Mouse (Mus musculus) olfactory bulb, adult 2 months (tissue): ENCODE measurements around the gene Lrrc46. TPM values are rescaled to one million over a fixed set of nuclear protein-coding genes. Genes with fewer than 3 reads are reported as not detected.

ENCODE experiments used
- H3K27ac ChIP-seq: fragments of 200-500 bp; 2 replicates; pipeline ENCODE4 v1.5.1; 2012; ENCODE audit warnings: low read depth, low read length; ENCODE audit not compliant: insufficient read depth
- H3K4me1 ChIP-seq: fragments of 200-500 bp; 2 replicates; pipeline ENCODE4 v1.6.1; 2012; ENCODE audit warnings: low read length; ENCODE audit not compliant: control insufficient read depth, insufficient read depth
- H3K4me3 ChIP-seq: fragments of 200-500 bp; 2 replicates; pipeline ENCODE4 v1.5.1; 2012; ENCODE audit warnings: mild to moderate bottlenecking, low read depth, low read length, moderate library complexity; ENCODE audit not compliant: insufficient read depth
- CTCF ChIP-seq: fragments of 200-500 bp; IDR thresholded peaks from 2 replicates; pipeline ENCODE4 v1.5.1; 2012; ENCODE audit warnings: low read depth, mild to moderate bottlenecking, low read length, moderate library complexity; ENCODE audit not compliant: insufficient read depth
- POLR2A ChIP-seq: fragments of 200-500 bp; IDR thresholded peaks from 2 replicates; pipeline ENCODE4 v1.6.1; 2012; ENCODE audit warnings: mild to moderate bottlenecking, low read depth, low read length, moderate library complexity; ENCODE audit not compliant: insufficient read depth
- WGBS: fragments of 180-500 bp; shearing (Covaris S2); methylation state at CpG from one replicate; pipeline ENCODE4 v1.1.7; 2018; 5-methylcytosine and 5-hydroxymethylcytosine counted together
- polyA plus RNA-seq: library from polyadenylated mRNA; stranded (reverse); fragments of >200 nt; gene quantifications from 2 replicates; pipeline ENCODE4 v1.2.4, GENCODE M21; 2012; ENCODE audit warnings: low replicate concordance; ENCODE audit not compliant: missing spikeins, insufficient read depth, insufficient read length

Gene Lrrc46
- polyA plus RNA-seq, result not detected in 2 replicates

DNA sequence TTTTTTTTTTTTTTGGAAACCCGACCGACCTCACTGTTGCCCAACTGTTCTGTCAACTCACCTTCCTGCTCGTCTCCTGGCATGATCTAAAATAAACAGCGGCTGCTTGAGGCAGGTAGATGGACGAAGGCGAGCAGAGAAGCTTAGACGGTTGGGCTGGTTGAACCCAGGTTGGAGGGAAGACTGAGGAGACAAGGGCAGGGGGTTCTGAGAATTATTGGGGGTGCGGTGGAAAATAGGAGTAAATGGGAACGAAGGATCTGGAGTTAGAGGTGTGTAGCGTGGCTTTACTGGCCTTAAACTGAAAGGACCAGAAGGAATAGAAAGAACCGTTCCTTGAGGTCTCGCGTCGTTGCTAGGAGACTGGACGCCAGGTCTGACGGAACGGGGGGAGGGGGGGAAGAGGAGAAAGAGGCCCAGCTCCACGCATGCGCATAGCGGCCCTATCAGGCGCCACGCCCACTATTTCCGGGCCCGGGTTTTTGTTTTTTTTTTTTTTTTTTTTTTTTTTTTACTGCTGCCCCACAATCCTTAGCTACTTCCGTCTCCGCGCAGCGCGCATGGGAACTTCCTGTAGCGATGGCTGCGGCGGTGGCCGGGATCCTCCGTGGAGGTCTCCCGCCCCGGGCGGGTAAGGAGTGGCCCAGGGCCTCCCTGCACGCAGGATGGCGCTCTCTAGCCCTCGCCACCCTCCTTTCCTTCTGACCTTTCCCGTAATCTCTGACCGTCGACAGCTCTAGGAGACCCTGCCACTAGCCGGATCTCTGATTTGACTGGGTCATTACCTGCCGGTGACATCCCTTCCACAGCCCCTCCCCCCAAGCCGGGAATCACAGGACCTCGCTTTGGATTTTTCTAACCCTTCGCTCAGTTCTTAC, at the start of gene Lrrc46, which contains the start of gene Mrpl10:
Gene Lrrc46 (minus strand): TSS at position 386 of the 878 bp plus-strand sequence.
Gene Mrpl10 (plus strand): TSS at position 539 of the 878 bp plus-strand sequence.
- peaks cover 11% of the 10 kb centered on the region for H3K4me1 ChIP-seq

DNA sequence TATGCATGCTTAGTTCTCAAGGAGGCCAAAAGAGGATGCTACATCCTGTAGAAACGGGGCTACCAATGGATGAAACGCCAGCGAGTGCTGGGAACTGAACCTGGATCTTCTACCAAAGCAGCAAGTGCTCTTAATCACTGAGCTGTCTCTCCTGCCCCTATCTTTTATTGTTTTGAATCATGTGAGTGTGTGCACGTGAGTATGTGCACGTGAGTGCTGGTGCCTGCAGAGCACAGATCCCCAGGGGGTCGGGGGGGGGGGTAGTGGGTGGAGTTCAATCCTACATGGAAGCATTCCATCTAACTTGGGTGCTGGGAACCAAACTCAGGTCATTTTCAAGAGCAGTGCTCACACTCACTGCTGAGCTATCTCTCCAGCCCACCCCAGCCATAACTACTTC, 45.2 kb upstream of the Lrrc46 start:
- Histone ChIP-seq H3K4me3 (no peak overlapping the region), H3K4me1 (peaks cover 16% of the 10 kb centered on the region), H3K27ac (no peak overlapping the region)
- TF ChIP-seq POLR2A (no peak), CTCF (no peak)
- WGBS, result 72% methylated on average over 6 of the region's 6 CpGs

More for the DNA sequence above, at the start of gene Lrrc46, which contains the start of gene Mrpl10:
- TF ChIP-seq CTCF (no peak), POLR2A (peak; percentile 50; the same call in 1 of the 2 replicates)
- Histone ChIP-seq H3K27ac (no peak within 1 kb of the TSS), H3K4me3 (peak within 1 kb of the TSS; percentile 57)
- under 1% methylated on average over 48 of the region's 48 CpGs for WGBS

DNA sequence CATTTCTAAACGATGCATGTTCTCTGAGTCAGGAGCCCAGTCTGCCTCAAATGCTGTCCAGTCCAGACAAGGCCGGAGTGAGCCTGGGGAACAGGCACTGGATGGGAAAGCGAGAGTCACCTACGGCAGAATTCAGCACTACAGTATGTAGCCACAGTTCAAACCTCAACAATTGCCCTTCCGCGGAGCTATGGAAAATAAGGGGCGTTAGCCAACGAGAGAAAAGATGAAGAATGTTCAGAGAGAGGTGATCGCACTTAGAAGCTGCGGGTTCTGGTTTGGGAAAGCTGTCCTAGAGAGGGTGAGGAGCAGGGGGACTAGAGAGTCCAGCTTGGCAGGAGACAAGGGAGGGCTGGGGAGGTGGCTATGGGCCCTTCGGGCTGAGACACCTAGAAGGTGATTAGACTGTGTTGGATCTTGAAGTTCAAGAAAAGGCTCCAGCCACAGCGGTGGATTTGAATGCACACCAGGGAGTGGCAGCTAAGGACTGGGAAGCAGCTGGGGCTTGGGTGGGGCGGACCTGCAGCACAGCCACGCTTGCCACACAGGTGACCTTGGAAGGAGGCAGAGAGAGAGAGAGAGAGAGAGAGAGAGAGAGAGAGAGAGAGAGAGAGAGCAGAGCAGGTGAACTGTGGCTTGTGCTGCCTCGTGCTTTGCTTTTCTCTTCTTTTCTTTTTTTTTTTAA, 43.8 kb upstream of the Lrrc46 start:
- Histone ChIP-seq H3K4me1 (peaks cover 16% of the 10 kb centered on the region), H3K4me3 (no peak overlapping the region), H3K27ac (no peak overlapping the region)
- TF ChIP-seq POLR2A, result no peak
- WGBS, result 92% methylated on average over 15 of the region's 15 CpGs

GRCm38 (mm10) chr11:97083401-97084140, 42.4 kb upstream of the Lrrc46 start:
- TF ChIP-seq CTCF, result no peak
- TF ChIP-seq POLR2A, result no peak
- 30% methylated on average over 22 of the region's 22 CpGs for WGBS
- H3K4me1 ChIP-seq, result peaks cover 16% of the 10 kb centered on the region
- H3K27ac ChIP-seq, result no peak overlapping the region
- H3K4me3 ChIP-seq, result no peak overlapping the region

DNA sequence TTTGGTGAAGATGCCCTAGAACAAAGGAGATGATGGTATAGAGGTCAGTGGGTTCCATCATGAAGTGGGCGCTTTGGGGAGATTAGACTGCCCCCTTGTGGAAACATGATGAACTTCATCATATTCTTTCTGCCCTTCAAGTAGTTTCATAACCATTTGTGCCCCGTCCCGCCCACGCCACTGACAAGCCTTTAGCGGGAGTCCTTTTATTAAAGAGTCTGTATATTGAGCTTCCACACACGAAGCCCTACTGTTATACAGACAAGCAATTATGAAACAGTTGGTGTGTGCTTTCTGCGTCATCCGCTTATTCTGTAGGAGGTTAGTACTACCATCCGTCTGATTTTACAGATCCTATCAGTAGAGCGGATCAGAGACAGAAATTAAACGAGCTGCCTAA, 41.8 kb upstream of the Lrrc46 start:
- TF ChIP-seq CTCF, result no peak
- TF ChIP-seq POLR2A, result no peak
- Histone ChIP-seq H3K27ac (no peak overlapping the region), H3K4me1 (peaks cover 16% of the 10 kb centered on the region), H3K4me3 (no peak overlapping the region)
- WGBS, result 23% methylated on average over 11 of the region's 11 CpGs

DNA sequence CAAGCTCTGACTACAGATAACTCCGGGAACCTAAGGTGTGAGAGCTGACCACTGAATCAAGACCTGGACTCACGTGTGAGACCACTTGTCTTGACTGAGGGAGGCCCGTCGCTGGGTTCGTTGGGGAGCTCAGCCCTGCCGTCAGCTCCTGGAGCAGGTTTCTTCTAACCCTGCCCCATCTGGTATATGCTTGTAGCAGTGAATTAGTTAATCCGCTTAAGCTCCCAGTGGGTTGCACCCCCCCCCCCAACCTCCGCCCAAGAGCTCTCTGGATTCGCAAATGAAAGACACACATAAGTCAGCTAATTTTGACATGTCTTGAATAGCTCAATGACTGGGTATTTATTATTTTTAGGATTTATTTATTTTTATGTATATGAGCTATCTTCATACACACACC, 39.1 kb upstream of the Lrrc46 start:
- Histone ChIP-seq H3K4me1 (peaks cover 16% of the 10 kb centered on the region), H3K4me3 (no peak overlapping the region), H3K27ac (no peak overlapping the region)
- WGBS, result 51% methylated on average over 9 of the region's 9 CpGs
- TF ChIP-seq CTCF, result no peak
- TF ChIP-seq POLR2A, result no peak

GRCm38 (mm10) chr11:97078751-97079150, 37.5 kb upstream of the Lrrc46 start:
- TF ChIP-seq POLR2A (no peak), CTCF (no peak)
- Histone ChIP-seq H3K4me1 (peaks cover 6% of the 10 kb centered on the region), H3K4me3 (no peak overlapping the region), H3K27ac (no peak overlapping the region)
- 84% methylated on average over 4 of the region's 4 CpGs for WGBS

- TF ChIP-seq POLR2A, result no peak
- no peak for TF ChIP-seq CTCF
- WGBS, result 83% methylated on average over 8 of the region's 8 CpGs
Observed at GRCm38 (mm10) chr11:97074235-97074634, 33.0 kb upstream of the Lrrc46 start.

More at GRCm38 (mm10) chr11:97074235-97074634, 33.0 kb upstream of the Lrrc46 start:
- no peak overlapping the region for H3K4me3 ChIP-seq
- H3K27ac ChIP-seq, result no peak overlapping the region
- no peaks in the 10 kb centered on the region for H3K4me1 ChIP-seq
